Mouse (Mus musculus) liver, embryonic 11.5 days (tissue): Measurements from ENCODE around the gene Ssbp2. TPM values are rescaled to one million over a fixed set of nuclear protein-coding genes. Genes with fewer than 3 reads are reported as not detected.

Experiments
- ATAC-seq: fragments of 200-750 bp; cut with Nextera tagmentation; replicated peaks from 2 replicates; pipeline ENCODE4 v1.8.0; 2017; ENCODE audit warnings: moderate number of reproducible peaks, mild to moderate bottlenecking, moderate TSS enrichment, moderate library complexity; ENCODE audit not compliant: low FRiP score
- DNase-seq: peaks from one replicate; pipeline ENCODE4 v3.0.0-alpha.2; 2017; ENCODE audit warnings: low spot score
- H3K27ac ChIP-seq: fragments of 300-500 bp; sonication (generic); 2 replicates; pipeline ENCODE4 v1.5.1; 2014; ENCODE audit warnings: mild to moderate bottlenecking, low read depth, low read length, control low read depth
- H3K27me3 ChIP-seq: fragments of 300-500 bp; sonication (generic); replicated peaks from 2 replicates; pipeline ENCODE4 v1.6.1; 2014; ENCODE audit warnings: low read length, mixed read lengths; ENCODE audit not compliant: control insufficient read depth, insufficient read depth
- H3K36me3 ChIP-seq: fragments of 300-500 bp; sonication (generic); 2 replicates; pipeline ENCODE4 v1.6.1; 2014; ENCODE audit warnings: mild to moderate bottlenecking, low read length, moderate library complexity, mixed read lengths; ENCODE audit not compliant: control insufficient read depth, insufficient read depth
- H3K4me1 ChIP-seq: fragments of 300-500 bp; sonication (generic); replicated peaks from 2 replicates; pipeline ENCODE4 v1.6.1; 2014; ENCODE audit warnings: low read length, mixed read lengths; ENCODE audit not compliant: control insufficient read depth, insufficient read depth
- H3K4me2 ChIP-seq: fragments of 300-500 bp; sonication (generic); 2 replicates; pipeline ENCODE4 v1.6.1; 2014; ENCODE audit warnings: mild to moderate bottlenecking, control low read depth, moderate library complexity
- H3K4me3 ChIP-seq: fragments of 300-500 bp; sonication (generic); 2 replicates; pipeline ENCODE4 v1.5.1; 2014; ENCODE audit warnings: low read depth, low read length, control low read depth
- H3K9ac ChIP-seq: fragments of 300-500 bp; sonication (generic); 2 replicates; pipeline ENCODE4 v1.6.1; 2014; ENCODE audit warnings: low read depth, low read length, control low read depth
- H3K9me3 ChIP-seq: fragments of 300-500 bp; sonication (generic); 2 replicates; pipeline ENCODE4 v1.6.1; 2016; ENCODE audit warnings: low read length, inconsistent platforms, mixed read lengths; ENCODE audit not compliant: control insufficient read depth
- WGBS: fragments of 180-500 bp; shearing (Covaris S2); extraction: QIAGEN DNeasy Blood & Tissue Kit; methylation state at CpG from one replicate; pipeline ENCODE4 v1.1.7; 2014; 5-methylcytosine and 5-hydroxymethylcytosine counted together
- polyA plus RNA-seq: library from polyadenylated mRNA; unstranded; fragments of >200 nt; fragmentation: Nextera tagmentation; extraction: Ambion mirVana; gene quantifications from 2 replicates; pipeline ENCODE4 v1.2.1, GENCODE M21; 2014

Ssbp2 gene
- polyA plus RNA-seq, 1 experiment from 2014 or later = 110 TPM

DNA sequence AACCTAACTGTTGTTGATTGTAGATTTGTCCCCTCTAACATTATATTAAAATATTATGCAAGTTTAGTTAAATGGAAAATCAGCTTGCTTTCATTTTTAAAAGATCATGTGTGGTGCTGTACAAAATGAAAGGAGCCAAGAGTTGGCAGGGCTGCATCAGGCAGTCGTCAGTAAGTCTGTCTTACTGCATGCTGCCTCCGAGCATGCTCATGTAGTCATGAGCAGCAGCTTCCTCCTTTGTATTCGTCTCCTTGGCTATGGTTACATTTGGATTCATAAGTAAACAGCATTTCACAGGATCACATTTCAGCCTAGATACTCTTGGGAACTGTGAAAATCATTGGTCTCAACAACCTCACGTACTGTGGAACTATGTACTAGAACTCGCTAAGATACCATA is 180.1 kb downstream of the Ssbp2 start:
- WGBS = 79% methylated on average over 5 of the region's 5 CpGs
- ATAC-seq = no peak
- no peak overlapping the region for H3K9ac ChIP-seq
- no peak overlapping the region for H3K27ac ChIP-seq
- no peak for DNase-seq
- H3K4me2 ChIP-seq = no peak overlapping the region
- no peak overlapping the region for H3K4me3 ChIP-seq
- no peaks in the 10 kb centered on the region for H3K36me3 ChIP-seq
- H3K9me3 ChIP-seq = no peaks in the 10 kb centered on the region
- no peaks in the 10 kb centered on the region for H3K4me1 ChIP-seq
- H3K27me3 ChIP-seq = no peaks in the 10 kb centered on the region

DNA sequence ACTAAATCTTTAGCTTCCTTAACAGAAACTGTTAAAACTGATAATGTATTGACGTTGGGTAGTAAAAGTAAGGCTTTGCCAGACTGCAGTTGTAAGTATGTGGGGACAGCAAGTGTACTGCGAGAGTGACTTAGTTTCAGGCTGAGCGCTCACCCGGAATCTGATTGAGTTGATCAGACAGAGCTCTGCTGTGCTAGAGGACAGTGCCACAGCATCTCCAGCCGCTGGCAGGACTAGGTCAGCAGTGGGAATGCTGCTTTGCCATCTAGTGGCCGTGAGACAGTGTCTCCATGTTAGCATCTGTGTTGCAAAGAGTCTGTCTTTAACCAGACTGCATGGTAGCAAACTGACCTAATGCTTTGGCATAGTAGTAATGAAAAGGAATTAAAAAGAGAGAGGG is 188.2 kb downstream of the Ssbp2 start:
- ATAC-seq = peak; percentile 58; the same call in 1 of the 2 replicates
- H3K4me3 ChIP-seq = no peak overlapping the region
- H3K36me3 ChIP-seq = no peaks in the 10 kb centered on the region
- no peak overlapping the region for H3K27ac ChIP-seq
- H3K4me2 ChIP-seq = no peak overlapping the region
- no peaks in the 10 kb centered on the region for H3K4me1 ChIP-seq
- H3K9ac ChIP-seq = no peak overlapping the region
- no peaks in the 10 kb centered on the region for H3K9me3 ChIP-seq
- DNase-seq = no peak
- 54% methylated on average over 6 of the region's 6 CpGs for WGBS
- H3K27me3 ChIP-seq = no peaks in the 10 kb centered on the region

DNA sequence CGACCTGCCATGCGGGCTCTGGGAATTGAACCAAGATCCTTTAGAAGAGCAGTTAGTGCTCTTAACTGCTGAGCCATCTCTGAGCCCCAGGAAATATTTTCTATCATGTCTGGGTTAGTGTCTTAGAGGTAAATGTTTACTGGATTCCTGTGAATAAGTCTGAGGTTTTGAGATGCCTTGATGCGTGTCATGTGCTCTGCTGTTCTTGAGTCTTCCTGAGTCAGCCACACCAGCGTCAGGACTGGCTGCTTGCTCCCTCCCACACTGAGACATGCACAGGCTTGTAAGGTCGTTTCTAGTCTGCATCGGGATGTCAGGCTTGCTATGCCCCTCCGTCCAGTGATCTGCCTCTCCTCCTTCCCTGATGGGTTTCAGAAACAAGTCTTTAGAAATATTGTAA is 189.8 kb downstream of the Ssbp2 start:
- Histone ChIP-seq H3K9ac (no peak overlapping the region), H3K9me3 (no peaks in the 10 kb centered on the region), H3K27me3 (no peaks in the 10 kb centered on the region), H3K36me3 (no peaks in the 10 kb centered on the region), H3K4me2 (no peak overlapping the region), H3K4me3 (no peak overlapping the region), H3K27ac (no peak overlapping the region), H3K4me1 (no peaks in the 10 kb centered on the region)
- ATAC-seq (no peak), DNase-seq (no peak)
- WGBS = 77% methylated on average over 7 of the region's 7 CpGs

DNA sequence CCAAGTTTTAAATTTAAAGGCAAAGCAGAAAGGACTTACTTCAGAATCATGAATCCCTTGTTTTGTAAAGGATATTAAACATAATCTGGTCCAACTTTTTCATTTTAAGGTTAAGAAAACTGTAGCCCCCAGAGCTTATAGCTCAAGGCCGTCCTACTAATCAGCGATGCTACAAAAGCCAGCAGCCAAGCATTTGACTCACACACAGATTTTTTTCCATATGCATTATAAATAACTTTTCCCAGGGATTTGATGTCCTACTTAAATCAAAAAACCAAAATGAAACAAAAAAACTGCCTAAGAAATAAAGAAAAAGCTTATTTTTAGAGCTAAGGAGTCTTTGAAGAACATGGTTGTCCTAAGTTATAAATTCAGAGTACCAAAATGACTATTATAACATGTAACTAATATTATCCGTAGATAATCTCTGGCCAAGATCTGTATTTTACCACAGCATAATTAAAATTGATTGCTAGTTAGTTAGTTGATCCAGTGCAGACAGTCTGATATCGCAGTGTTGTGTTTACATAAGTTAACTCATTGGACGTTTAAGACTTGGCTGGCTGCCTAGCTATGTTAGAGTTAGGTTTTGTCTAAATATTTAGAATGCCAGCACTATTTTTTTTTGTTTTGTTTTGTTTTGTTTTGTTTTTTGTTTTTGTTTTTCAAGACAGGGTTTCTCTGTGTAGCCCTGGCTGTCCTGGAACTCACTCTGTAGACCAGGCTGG is 201.1 kb downstream of the Ssbp2 start:
- H3K27ac ChIP-seq = no peak overlapping the region
- no peaks in the 10 kb centered on the region for H3K4me1 ChIP-seq
- H3K9ac ChIP-seq = no peak overlapping the region
- no peak overlapping the region for H3K4me3 ChIP-seq
- no peaks in the 10 kb centered on the region for H3K9me3 ChIP-seq
- H3K4me2 ChIP-seq = no peak overlapping the region
- no peaks in the 10 kb centered on the region for H3K27me3 ChIP-seq
- 80% methylated on average over 5 of the region's 5 CpGs for WGBS
- DNase-seq (no peak), ATAC-seq (no peak)
- H3K36me3 ChIP-seq = no peaks in the 10 kb centered on the region

DNA sequence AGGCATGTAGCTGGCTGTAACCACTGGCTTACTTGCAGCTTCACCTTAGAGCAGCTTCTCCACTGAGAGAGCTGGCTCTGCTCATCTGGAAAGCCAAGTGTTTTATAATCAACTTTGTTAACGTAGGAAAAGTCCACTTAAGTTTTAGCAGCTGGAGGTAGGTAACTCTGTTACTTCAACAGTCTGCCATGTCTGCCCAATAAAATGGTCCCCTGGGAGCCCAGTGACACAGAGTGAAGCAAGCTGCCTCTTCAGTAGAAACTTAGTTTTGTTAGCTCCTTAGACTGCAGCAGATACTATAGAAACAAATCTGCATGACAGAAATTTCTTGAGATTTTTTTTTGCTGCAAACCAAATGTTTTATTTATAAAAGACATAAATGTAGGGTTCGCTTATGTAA is 202.7 kb downstream of the Ssbp2 start:
- 73% methylated on average over 2 of the region's 2 CpGs for WGBS
- no peaks in the 10 kb centered on the region for H3K36me3 ChIP-seq
- no peaks in the 10 kb centered on the region for H3K4me1 ChIP-seq
- H3K27ac ChIP-seq = no peak overlapping the region
- H3K4me3 ChIP-seq = no peak overlapping the region
- ATAC-seq (no peak), DNase-seq (no peak)
- H3K4me2 ChIP-seq = no peak overlapping the region
- H3K9me3 ChIP-seq = no peaks in the 10 kb centered on the region
- no peaks in the 10 kb centered on the region for H3K27me3 ChIP-seq
- no peak overlapping the region for H3K9ac ChIP-seq

DNA sequence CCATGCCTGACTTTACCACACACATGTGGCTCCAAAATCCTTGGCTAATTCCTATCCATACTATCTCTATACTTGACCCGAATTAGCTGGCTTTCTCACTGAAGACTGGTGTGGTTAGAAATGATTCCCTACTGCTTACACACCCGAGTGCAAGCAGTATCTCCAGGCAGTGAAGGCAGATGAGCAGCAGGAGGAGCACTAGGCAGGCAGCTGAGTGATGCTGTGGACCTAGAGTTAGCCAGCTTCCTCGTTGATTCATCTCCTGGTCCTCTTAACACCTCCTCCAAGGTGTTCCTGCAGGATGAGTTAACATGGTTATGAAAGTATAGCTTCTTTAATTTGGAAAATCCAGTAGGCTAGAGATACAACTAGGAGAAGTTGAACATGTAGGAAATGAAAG is 213.2 kb downstream of the Ssbp2 start:
- Histone ChIP-seq H3K9ac (no peak overlapping the region), H3K27ac (no peak overlapping the region), H3K27me3 (no peaks in the 10 kb centered on the region), H3K4me2 (no peak overlapping the region), H3K36me3 (no peaks in the 10 kb centered on the region; the same call in 1 of the 2 replicates), H3K9me3 (no peaks in the 10 kb centered on the region), H3K4me3 (no peak overlapping the region), H3K4me1 (no peaks in the 10 kb centered on the region)
- WGBS = 74% methylated on average over 3 of the region's 3 CpGs
- DNase-seq (no peak), ATAC-seq (no peak)

DNA sequence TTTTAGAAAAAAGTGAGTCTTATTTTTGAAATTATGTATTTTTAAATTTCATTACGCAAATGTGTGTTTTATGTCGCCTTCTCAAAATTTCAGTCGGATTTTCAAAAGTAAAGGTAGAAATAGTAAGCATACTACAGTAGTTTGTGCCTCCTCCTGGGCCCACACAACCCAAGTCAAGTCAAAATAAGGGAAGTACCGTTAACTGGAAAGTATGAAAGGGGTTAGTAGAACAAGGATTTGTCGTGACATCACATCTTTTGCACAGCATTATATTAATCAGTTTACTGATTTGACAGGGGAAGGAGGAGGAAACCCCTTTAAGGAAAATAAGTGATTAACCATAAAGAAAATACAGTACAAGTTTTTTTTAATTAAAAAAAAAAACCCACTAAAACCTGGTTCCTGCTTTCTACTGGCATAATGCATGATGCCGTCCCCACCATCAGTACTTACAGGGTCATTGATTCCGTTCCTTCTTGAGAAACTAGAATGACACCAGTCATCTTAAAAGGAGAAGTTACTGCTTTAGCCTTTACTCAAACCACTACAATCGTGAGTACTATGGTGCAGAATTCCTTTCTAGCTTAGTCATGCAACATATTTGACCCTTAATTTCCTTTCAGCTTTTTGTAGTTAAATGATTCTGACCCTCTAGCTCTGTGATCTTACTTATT is 220.8 kb downstream of the Ssbp2 start:
- Histone ChIP-seq H3K4me1 (no peaks in the 10 kb centered on the region), H3K9ac (no peak overlapping the region), H3K36me3 (no peaks in the 10 kb centered on the region), H3K27me3 (no peaks in the 10 kb centered on the region), H3K4me2 (no peak overlapping the region), H3K27ac (no peak overlapping the region), H3K9me3 (no peaks in the 10 kb centered on the region), H3K4me3 (no peak overlapping the region)
- WGBS = 79% methylated on average over 8 of the region's 8 CpGs
- no peak for DNase-seq
- no peak for ATAC-seq

DNA sequence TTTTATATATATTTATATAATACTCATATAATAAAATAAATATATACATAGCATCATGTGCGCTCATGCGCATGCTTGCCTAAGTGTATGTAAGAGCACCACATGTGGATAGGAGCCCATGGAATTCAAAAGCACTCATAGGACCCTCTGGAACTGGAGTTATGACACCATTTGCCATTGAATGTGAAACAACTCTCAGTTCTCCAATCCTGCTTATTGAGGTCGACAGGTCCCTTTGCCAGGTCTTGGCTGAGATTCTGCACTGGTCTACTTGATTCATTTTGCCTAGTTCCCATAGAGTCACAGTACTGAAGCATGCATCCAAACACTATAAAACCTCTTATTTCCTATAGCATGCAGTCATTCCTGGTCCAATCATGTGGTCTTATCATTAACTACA is 221.4 kb downstream of the Ssbp2 start:
- H3K4me1 ChIP-seq = no peaks in the 10 kb centered on the region
- peaks cover 2% of the 10 kb centered on the region for H3K36me3 ChIP-seq
- no peak overlapping the region for H3K4me3 ChIP-seq
- DNase-seq = no peak
- no peak overlapping the region for H3K9ac ChIP-seq
- 94% methylated on average over 3 of the region's 3 CpGs for WGBS
- H3K9me3 ChIP-seq = no peaks in the 10 kb centered on the region
- no peak for ATAC-seq
- no peaks in the 10 kb centered on the region for H3K27me3 ChIP-seq
- no peak overlapping the region for H3K27ac ChIP-seq
- H3K4me2 ChIP-seq = no peak overlapping the region

DNA sequence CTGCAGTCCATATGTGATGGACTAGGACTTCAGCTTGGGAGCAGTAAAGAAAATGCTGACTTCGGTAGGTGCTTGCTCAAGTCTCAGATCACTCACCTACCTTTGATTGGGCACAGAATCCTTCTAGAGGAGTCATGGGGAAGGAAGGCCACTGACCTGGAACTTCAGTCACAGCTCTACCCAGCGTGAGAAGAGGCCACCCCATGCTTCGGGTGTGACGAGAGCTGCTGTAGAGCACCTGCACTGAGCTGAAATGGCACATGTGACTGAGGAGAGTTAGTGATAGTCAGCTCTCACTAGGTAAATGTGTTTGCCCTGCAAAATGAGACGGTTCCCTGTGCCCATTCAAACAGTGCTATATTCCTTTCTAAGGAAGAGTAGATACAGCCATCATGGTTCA is 230.0 kb downstream of the Ssbp2 start:
- WGBS = 91% methylated on average over 5 of the region's 5 CpGs
- no peaks in the 10 kb centered on the region for H3K4me1 ChIP-seq
- no peak for ATAC-seq

More for the DNA sequence above, 230.0 kb downstream of the Ssbp2 start:
- DNase-seq = no peak
- Histone ChIP-seq H3K9me3 (no peaks in the 10 kb centered on the region), H3K27ac (no peak overlapping the region), H3K36me3 (peaks cover 8% of the 10 kb centered on the region), H3K27me3 (no peaks in the 10 kb centered on the region), H3K4me3 (no peak overlapping the region), H3K9ac (no peak overlapping the region), H3K4me2 (no peak overlapping the region)
